Mouse (Mus musculus): Measurements from ENCODE around the gene Amn1. TPM values are rescaled to one million over a fixed set of nuclear protein-coding genes. Genes with fewer than 3 reads are reported as not detected.

The Amn1 gene
- total RNA-seq, 1 experiment: 12.6 TPM

- in situ Hi-C loops (cut with MboI; ENCODE audit: low sequenced_read_pairs in 2 of 2, unreplicated experiment in 2 of 2): no loop called here
- peaks cover 3% of the 10 kb centered on the region in 2 experiments; a peak in 1 of 4 replicates for H3K4me1 ChIP-seq (ENCODE audit: control insufficient read depth in 2 of 2, insufficient read depth in 2 of 2, low read length in 2 of 2, poor library complexity in 1 of 2)
Measured at GRCm38 (mm10) chr6:149189340-149189922, 919 bp upstream of the Amn1 start.

GRCm38 (mm10) chr6:149188925-149189257, 379 bp upstream of the Amn1 start:
- in situ Hi-C loops (cut with MboI; ENCODE audit: low sequenced_read_pairs in 2 of 2, unreplicated experiment in 2 of 2): no loop called here
- Histone ChIP-seq H3K9ac (ENCODE audit: insufficient read depth, low read depth, low read length, poor library complexity, severe bottlenecking) (peak overlapping the region; percentile 52; the same call in 1 of the 2 replicates), H3K27ac (ENCODE audit: insufficient read depth, low read depth, low read length, poor library complexity, severe bottlenecking) (no peak overlapping the region)

More at GRCm38 (mm10) chr6:149189340-149189922, 919 bp upstream of the Amn1 start:
- Histone ChIP-seq H3K9me3 (ENCODE audit: control insufficient read depth, insufficient read depth, low read depth, low read length) (peaks cover 5% of the 10 kb centered on the region; the same call in 1 of the 2 replicates), H3K9ac (ENCODE audit: insufficient read depth, low read depth, low read length, poor library complexity, severe bottlenecking) (no peak overlapping the region), H3K4me3 (ENCODE audit: insufficient read depth in 1 of 2, low read depth in 1 of 2, low read length in 2 of 2, poor library complexity in 1 of 2, severe bottlenecking in 1 of 2) (0 out of 4 replicates have a peak overlapping the region, but pooled peaks of 1 of the 2 experiments have one; percentile 75), H3K27ac (ENCODE audit: insufficient read depth, low read depth, low read length, poor library complexity, severe bottlenecking) (no peak overlapping the region), H3K36me3 (ENCODE audit: control insufficient read depth, insufficient read depth, low read length, poor library complexity, severe bottlenecking) (no peaks in the 10 kb centered on the region; the same call in 1 of the 2 replicates)
- no peak for DNase-seq (ENCODE audit: low read depth, low spot score)
- TF ChIP-seq ZC3H11A (IDR thresholded peaks at IDR 0.05; ENCODE audit: borderline replicate concordance, low read depth, low read length) (no peak), MAFK (IDR thresholded peaks at IDR 0.05; ENCODE audit: insufficient read depth, low read depth, low read length) (no peak), ZNF384 (IDR thresholded peaks at IDR 0.05; ENCODE audit: low read depth, low read length) (no peak), HCFC1 (IDR thresholded peaks at IDR 0.05; ENCODE audit: borderline replicate concordance, insufficient read depth, low read length) (no peak), CHD2 (IDR thresholded peaks at IDR 0.05; ENCODE audit: low read depth, low read length) (no peak)

GRCm38 (mm10) chr6:149187371-149187770, 1.1 kb downstream of the Amn1 start:
- Histone ChIP-seq H3K4me1 (ENCODE audit: control insufficient read depth in 2 of 2, insufficient read depth in 2 of 2, low read length in 2 of 2, poor library complexity in 1 of 2) (peaks cover 3% of the 10 kb centered on the region in 2 experiments; a peak in 1 of 4 replicates), H3K27ac (ENCODE audit: insufficient read depth, low read depth, low read length, poor library complexity, severe bottlenecking) (no peak overlapping the region), H3K9me3 (ENCODE audit: control insufficient read depth, insufficient read depth, low read depth, low read length) (no peaks in the 10 kb centered on the region), H3K36me3 (ENCODE audit: control insufficient read depth, insufficient read depth, low read length, poor library complexity, severe bottlenecking) (peaks cover 1% of the 10 kb centered on the region), H3K4me3 (ENCODE audit: insufficient read depth in 1 of 2, low read depth in 1 of 2, low read length in 2 of 2, poor library complexity in 1 of 2, severe bottlenecking in 1 of 2) (no peak overlapping the region; a peak in 1 of 4 replicates), H3K9ac (ENCODE audit: insufficient read depth, low read depth, low read length, poor library complexity, severe bottlenecking) (no peak overlapping the region)
- in situ Hi-C loops (cut with MboI; ENCODE audit: low sequenced_read_pairs in 2 of 2, unreplicated experiment in 2 of 2): no loop called here
- DNase-seq (ENCODE audit: low read depth, low spot score): no peak
- TF ChIP-seq CHD2 (IDR thresholded peaks at IDR 0.05; ENCODE audit: low read depth, low read length): no peak
- no peak for TF ChIP-seq MAFK (IDR thresholded peaks at IDR 0.05; ENCODE audit: insufficient read depth, low read depth, low read length)
- no peak for TF ChIP-seq ZNF384 (IDR thresholded peaks at IDR 0.05; ENCODE audit: low read depth, low read length)
- no peak for TF ChIP-seq HCFC1 (IDR thresholded peaks at IDR 0.05; ENCODE audit: borderline replicate concordance, insufficient read depth, low read length)
- no peak for TF ChIP-seq ZC3H11A (IDR thresholded peaks at IDR 0.05; ENCODE audit: borderline replicate concordance, low read depth, low read length)

More at GRCm38 (mm10) chr6:149188925-149189257, 379 bp upstream of the Amn1 start:
- H3K4me1 ChIP-seq (ENCODE audit: control insufficient read depth in 2 of 2, insufficient read depth in 2 of 2, low read length in 2 of 2, poor library complexity in 1 of 2): peaks cover 3% of the 10 kb centered on the region in 2 experiments; a peak in 1 of 4 replicates
- DNase-seq (ENCODE audit: low read depth, low spot score): no peak
- H3K4me3 ChIP-seq (ENCODE audit: insufficient read depth in 1 of 2, low read depth in 1 of 2, low read length in 2 of 2, poor library complexity in 1 of 2, severe bottlenecking in 1 of 2): peak overlapping the region; percentile 39 to 75
- no peak for TF ChIP-seq CHD2 (IDR thresholded peaks at IDR 0.05; ENCODE audit: low read depth, low read length)
- TF ChIP-seq ZC3H11A (IDR thresholded peaks at IDR 0.05; ENCODE audit: borderline replicate concordance, low read depth, low read length): no peak
- no peak for TF ChIP-seq HCFC1 (IDR thresholded peaks at IDR 0.05; ENCODE audit: borderline replicate concordance, insufficient read depth, low read length)
- TF ChIP-seq MAFK (IDR thresholded peaks at IDR 0.05; ENCODE audit: insufficient read depth, low read depth, low read length): no peak
- no peak for TF ChIP-seq ZNF384 (IDR thresholded peaks at IDR 0.05; ENCODE audit: low read depth, low read length)
- peaks cover 5% of the 10 kb centered on the region; the same call in 1 of the 2 replicates for H3K9me3 ChIP-seq (ENCODE audit: control insufficient read depth, insufficient read depth, low read depth, low read length)
- H3K36me3 ChIP-seq (ENCODE audit: control insufficient read depth, insufficient read depth, low read length, poor library complexity, severe bottlenecking): no peaks in the 10 kb centered on the region; the same call in 1 of the 2 replicates

- in situ Hi-C loops (cut with MboI; ENCODE audit: low sequenced_read_pairs in 2 of 2, unreplicated experiment in 2 of 2): no loop called here
- H3K36me3 ChIP-seq (ENCODE audit: control insufficient read depth, insufficient read depth, low read length, poor library complexity, severe bottlenecking): peaks cover 6% of the 10 kb centered on the region
Measured at GRCm38 (mm10) chr6:149184007-149184406, 4.5 kb downstream of the Amn1 start.

More at GRCm38 (mm10) chr6:149184007-149184406, 4.5 kb downstream of the Amn1 start:
- DNase-seq (ENCODE audit: low read depth, low spot score): no peak
- H3K4me3 ChIP-seq (ENCODE audit: insufficient read depth in 1 of 2, low read depth in 1 of 2, low read length in 2 of 2, poor library complexity in 1 of 2, severe bottlenecking in 1 of 2): no peak overlapping the region
- no peak overlapping the region for H3K27ac ChIP-seq (ENCODE audit: insufficient read depth, low read depth, low read length, poor library complexity, severe bottlenecking)
- H3K4me1 ChIP-seq (ENCODE audit: control insufficient read depth in 2 of 2, insufficient read depth in 2 of 2, low read length in 2 of 2, poor library complexity in 1 of 2): peaks cover 3% of the 10 kb centered on the region in 2 experiments; a peak in 1 of 4 replicates
- TF ChIP-seq ZC3H11A (IDR thresholded peaks at IDR 0.05; ENCODE audit: borderline replicate concordance, low read depth, low read length): no peak
- no peak for TF ChIP-seq MAFK (IDR thresholded peaks at IDR 0.05; ENCODE audit: insufficient read depth, low read depth, low read length)
- TF ChIP-seq HCFC1 (IDR thresholded peaks at IDR 0.05; ENCODE audit: borderline replicate concordance, insufficient read depth, low read length): no peak
- TF ChIP-seq CHD2 (IDR thresholded peaks at IDR 0.05; ENCODE audit: low read depth, low read length): no peak
- TF ChIP-seq ZNF384 (IDR thresholded peaks at IDR 0.05; ENCODE audit: low read depth, low read length): no peak
- H3K9ac ChIP-seq (ENCODE audit: insufficient read depth, low read depth, low read length, poor library complexity, severe bottlenecking): no peak overlapping the region
- no peaks in the 10 kb centered on the region for H3K9me3 ChIP-seq (ENCODE audit: control insufficient read depth, insufficient read depth, low read depth, low read length)
